16 mouse cellular contexts compared by ENCODE assay signal in genomic region chr12:52662907-52663790, GRCm38 (mm10).
"Had no signal": no experiment of that assay in that cellular context is flagged by ENCODE, and none has a peak within 500 bp of the region (broad histone marks: within the 10 kb centered on the region; RNA-seq: fewer than 3 reads in every experiment).

No protein-coding gene starts in this region.

- H3K4me2 ChIP-seq: liver, embryonic 11.5 days; liver, embryonic 15.5 days; neural tube, embryonic 15.5 days had no signal

- H3K9me3 ChIP-seq: limb, embryonic 10.5 days; liver, embryonic 15.5 days; neural tube, embryonic 15.5 days had no signal

- H3K27me3 ChIP-seq: liver, embryonic 15.5 days; neural tube, embryonic 15.5 days had no signal

- H3K4me3 ChIP-seq: layer of hippocampus, adult 2 months; left cerebral cortex, adult 2 months; limb, embryonic 10.5 days; liver, embryonic 15.5 days; myocyte; neural tube, embryonic 15.5 days had no signal

- H3K9ac ChIP-seq: liver, embryonic 15.5 days; neural tube, embryonic 15.5 days had no signal

- H3K4me1 ChIP-seq: limb, embryonic 10.5 days; liver, embryonic 15.5 days; neural tube, embryonic 15.5 days had no signal

- H3K27ac ChIP-seq: kidney, postnatal 0 days; layer of hippocampus, adult 2 months; left cerebral cortex, adult 2 months; limb, embryonic 10.5 days; liver, embryonic 15.5 days; neural tube, embryonic 15.5 days had no signal

- DNase-seq: lung, adult 2 months; lung, postnatal 36 days; midbrain, embryonic 14.5 days; right cerebral cortex, postnatal 4 days; spleen, adult 18-20 months; thymus, adult 18-20 months; thymus, postnatal 14 days had no signal

- H3K36me3 ChIP-seq: limb, embryonic 10.5 days; liver, embryonic 15.5 days; neural tube, embryonic 15.5 days had no signal

- ATAC-seq: lung, postnatal 0 days had no signal
